Mouse (Mus musculus): ENCODE measurements around the gene Josd2.

Josd2 gene

GRCm38 (mm10) chr7:44443268-44444173 is 24.3 kb upstream of the Josd2 start:
- in situ Hi-C loops (cut with MboI; ENCODE audit: low pct_unique_long_range_greater_than_20kb in 1 of 2, low sequenced_read_pairs in 2 of 2, unreplicated experiment in 1 of 2) = loop anchor here in 1 of 2 experiments (25.0 kb wide), 1 partner anchor 106 kb away; no protein-coding TSS in a partner anchor

DNA sequence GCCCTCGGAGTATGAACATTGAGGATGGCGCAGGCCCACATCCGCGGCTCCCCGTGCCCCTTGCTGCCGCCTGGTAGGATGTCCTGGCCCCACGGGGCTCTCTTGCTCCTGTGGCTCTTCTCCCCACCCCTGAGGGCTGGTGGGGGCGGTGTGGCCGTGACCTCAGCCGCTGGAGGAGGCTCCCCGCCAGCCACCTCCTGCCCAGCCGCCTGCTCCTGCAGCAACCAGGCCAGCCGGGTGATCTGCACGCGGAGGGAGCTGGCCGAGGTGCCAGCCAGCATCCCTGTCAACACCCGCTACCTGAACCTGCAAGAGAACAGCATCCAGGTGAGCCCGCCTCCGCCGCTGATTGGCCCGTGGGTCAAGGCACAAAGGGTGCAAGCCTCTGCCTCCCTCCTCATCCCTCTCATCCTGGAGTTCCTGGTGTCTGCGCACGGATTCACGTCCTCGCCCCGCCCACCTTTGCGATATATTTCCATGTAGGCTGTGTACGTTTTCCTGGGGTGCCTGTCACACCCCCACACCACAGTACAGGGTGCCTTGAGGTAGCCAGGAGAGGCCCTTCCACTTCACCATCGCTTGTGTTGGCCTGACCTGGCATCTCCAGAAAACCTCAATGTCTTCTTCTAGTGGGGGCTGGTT is 22.8 kb upstream of the Josd2 start:
- in situ Hi-C loops (cut with MboI; ENCODE audit: low pct_unique_long_range_greater_than_20kb in 1 of 2, low sequenced_read_pairs in 2 of 2, unreplicated experiment in 1 of 2) = loop anchor here in 1 of 2 experiments (25.0 kb wide), 1 partner anchor 108 kb away; no protein-coding TSS in a partner anchor

DNA sequence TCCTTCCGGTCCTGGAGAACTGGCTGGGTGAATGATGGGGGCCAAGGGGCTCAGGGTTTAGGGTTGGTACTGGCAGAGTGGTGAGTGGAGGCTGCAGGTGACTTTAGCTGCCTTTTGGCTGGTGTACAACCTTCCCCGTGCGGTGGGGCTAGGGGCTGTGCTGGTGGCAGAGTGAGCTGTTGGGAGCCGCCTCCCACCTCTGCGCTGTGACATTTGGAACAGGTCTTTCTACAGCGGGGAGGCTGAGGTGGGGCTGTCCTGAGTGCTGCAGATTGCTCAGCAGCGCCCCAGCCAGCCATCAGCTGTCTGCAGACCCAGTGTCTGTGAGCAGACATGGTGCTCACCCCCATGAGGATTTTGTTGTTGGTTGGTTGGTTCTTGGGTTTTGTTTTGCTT is 22.3 kb upstream of the Josd2 start:
- in situ Hi-C loops (cut with MboI; ENCODE audit: low pct_unique_long_range_greater_than_20kb in 1 of 2, low sequenced_read_pairs in 2 of 2, unreplicated experiment in 1 of 2) = loop anchor here in 1 of 2 experiments (25.0 kb wide), 1 partner anchor 108 kb away; no protein-coding TSS in a partner anchor

DNA sequence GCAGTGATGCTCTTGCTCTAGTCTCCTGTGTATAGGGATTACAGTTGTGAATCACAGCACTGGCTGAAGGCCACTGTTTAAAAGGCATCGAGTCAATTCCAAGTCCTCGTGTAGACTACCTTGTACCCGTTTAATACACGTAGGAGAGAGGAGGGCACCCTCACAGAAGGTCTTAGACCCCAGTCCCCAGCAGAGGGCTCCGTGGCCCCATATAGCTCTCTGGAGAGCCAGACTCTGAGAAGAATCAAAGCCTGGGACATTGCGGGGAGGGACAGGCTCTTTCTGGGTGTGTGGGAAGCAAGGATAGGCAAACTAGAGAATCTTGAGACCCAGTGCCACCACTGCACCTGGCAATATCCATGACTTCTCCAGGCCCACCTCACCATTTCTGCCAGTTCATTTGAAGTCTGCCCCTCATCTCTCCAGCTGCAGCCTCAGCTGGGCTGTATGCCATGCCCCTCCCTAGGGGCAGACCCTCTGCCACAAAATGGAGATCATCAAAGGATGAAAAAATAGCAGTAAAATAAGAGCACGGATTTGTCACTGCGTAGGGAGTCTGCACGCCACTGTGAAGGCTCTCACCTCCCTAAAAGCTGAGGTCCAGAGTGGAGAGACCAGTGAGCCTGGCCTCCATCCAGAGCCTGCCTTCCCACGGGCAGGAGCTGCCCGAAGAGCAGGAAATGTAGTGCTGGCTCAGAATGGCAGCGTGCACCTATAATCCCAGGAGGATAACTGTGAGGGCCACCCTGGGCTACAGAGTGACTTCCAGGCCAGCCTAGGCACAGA is 21.5 kb upstream of the Josd2 start:
- in situ Hi-C loops (cut with MboI; ENCODE audit: low pct_unique_long_range_greater_than_20kb in 1 of 2, low sequenced_read_pairs in 2 of 2, unreplicated experiment in 1 of 2) = loop anchor here in 1 of 2 experiments (25.0 kb wide), 1 partner anchor 109 kb away; no protein-coding TSS in a partner anchor

- in situ Hi-C loops (cut with MboI; ENCODE audit: low pct_unique_long_range_greater_than_20kb in 1 of 2, low sequenced_read_pairs in 2 of 2, unreplicated experiment in 1 of 2) = no loop called here
Measured at GRCm38 (mm10) chr7:44453256-44453655, 14.5 kb upstream of the Josd2 start.

GRCm38 (mm10) chr7:44456302-44456701 is 11.5 kb upstream of the Josd2 start:
- in situ Hi-C loops (cut with MboI; ENCODE audit: low pct_unique_long_range_greater_than_20kb in 1 of 2, low sequenced_read_pairs in 2 of 2, unreplicated experiment in 1 of 2) = no loop called here

DNA sequence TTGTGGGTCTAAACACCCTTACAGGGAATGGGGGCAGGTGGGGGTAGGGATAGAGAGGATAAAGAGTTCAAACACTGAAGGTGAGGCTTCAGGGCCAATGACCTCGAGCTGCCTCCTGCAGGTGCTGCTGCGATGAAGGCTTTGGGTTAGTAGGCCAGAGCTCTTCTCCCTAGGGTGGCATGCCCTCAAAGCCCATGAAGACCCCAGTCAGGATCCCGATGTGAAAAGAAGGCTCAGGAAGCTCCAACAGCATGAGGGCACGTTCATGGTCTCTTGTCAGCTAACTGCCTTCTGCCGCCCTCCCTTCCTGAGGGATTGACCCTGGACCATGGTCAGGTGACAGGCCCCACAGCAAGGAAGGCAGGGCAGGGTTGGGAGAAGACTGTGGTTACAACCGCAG is 7.7 kb upstream of the Josd2 start:
- in situ Hi-C loops (cut with MboI; ENCODE audit: low pct_unique_long_range_greater_than_20kb in 1 of 2, low sequenced_read_pairs in 2 of 2, unreplicated experiment in 1 of 2) = no loop called here

DNA sequence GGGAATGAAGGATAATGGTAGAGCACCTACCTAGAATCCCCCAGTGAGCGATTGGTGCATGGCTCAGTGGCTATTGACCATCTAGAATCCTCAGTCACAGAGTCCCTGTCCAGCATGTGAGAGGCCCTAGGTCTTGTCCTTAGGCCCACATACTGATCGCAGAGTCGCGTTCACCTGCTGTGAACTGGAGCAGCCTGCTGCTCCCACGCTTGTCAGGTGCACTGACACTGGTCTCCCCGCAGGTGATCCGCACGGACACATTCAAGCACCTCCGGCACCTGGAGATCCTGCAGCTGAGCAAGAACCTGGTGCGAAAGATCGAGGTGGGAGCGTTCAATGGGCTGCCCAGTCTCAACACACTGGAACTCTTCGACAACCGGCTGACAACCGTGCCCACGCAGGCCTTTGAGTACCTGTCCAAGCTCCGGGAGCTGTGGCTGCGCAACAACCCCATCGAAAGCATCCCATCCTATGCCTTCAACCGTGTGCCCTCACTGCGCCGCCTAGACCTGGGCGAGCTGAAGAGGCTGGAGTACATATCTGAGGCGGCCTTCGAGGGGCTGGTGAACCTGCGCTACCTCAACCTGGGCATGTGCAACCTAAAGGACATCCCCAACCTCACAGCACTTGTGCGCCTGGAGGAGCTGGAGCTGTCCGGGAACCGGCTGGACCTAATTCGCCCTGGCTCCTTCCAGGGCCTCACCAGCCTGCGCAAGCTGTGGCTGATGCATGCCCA is 6.8 kb upstream of the Josd2 start:
- in situ Hi-C loops (cut with MboI; ENCODE audit: low pct_unique_long_range_greater_than_20kb in 1 of 2, low sequenced_read_pairs in 2 of 2, unreplicated experiment in 1 of 2) = no loop called here

- in situ Hi-C loops (cut with MboI; ENCODE audit: low pct_unique_long_range_greater_than_20kb in 1 of 2, low sequenced_read_pairs in 2 of 2, unreplicated experiment in 1 of 2) = no loop called here
Measured at GRCm38 (mm10) chr7:44461503-44462217, 6.1 kb upstream of the Josd2 start.

GRCm38 (mm10) chr7:44462218-44463055 is 5.3 kb upstream of the Josd2 start:
- in situ Hi-C loops (cut with MboI; ENCODE audit: low pct_unique_long_range_greater_than_20kb in 1 of 2, low sequenced_read_pairs in 2 of 2, unreplicated experiment in 1 of 2) = no loop called here

GRCm38 (mm10) chr7:44463056-44463425 is 4.7 kb upstream of the Josd2 start:
- in situ Hi-C loops (cut with MboI; ENCODE audit: low pct_unique_long_range_greater_than_20kb in 1 of 2, low sequenced_read_pairs in 2 of 2, unreplicated experiment in 1 of 2) = no loop called here

DNA sequence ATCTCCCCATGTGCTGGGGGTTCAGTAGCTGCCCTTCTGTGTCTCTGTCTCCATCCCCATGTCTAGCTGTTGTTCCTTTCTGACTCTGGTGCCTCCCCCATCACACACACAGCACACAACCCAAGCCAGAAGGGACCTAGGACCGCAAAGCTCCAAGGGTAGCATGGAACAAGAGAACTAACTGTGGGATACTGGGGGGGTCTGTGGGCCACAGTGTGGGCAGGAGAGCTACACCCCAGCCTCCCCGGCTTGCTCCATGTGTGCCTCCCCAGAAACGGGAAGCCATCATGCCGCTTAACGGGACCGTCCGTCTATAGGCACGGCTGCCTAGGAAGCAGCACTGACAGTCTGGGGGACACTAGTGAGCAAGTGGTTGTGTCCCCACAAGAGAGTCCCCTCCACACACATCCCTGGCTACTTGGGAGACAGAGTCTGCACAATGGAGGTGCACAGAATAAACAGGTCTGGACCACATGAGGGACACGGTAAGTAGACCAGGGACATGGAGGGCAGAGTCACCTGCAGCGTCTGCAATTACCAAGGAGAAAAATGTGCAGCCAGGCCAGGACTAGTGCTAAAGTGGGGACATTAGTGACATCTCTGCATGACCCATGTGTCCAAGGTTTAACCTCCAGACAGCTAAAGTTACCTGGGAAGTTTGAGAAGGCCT is 4.1 kb upstream of the Josd2 start:
- in situ Hi-C loops (cut with MboI; ENCODE audit: low pct_unique_long_range_greater_than_20kb in 1 of 2, low sequenced_read_pairs in 2 of 2, unreplicated experiment in 1 of 2) = no loop called here

GRCm38 (mm10) chr7:44464511-44464910 is 3.3 kb upstream of the Josd2 start:
- in situ Hi-C loops (cut with MboI; ENCODE audit: low pct_unique_long_range_greater_than_20kb in 1 of 2, low sequenced_read_pairs in 2 of 2, unreplicated experiment in 1 of 2) = no loop called here

DNA sequence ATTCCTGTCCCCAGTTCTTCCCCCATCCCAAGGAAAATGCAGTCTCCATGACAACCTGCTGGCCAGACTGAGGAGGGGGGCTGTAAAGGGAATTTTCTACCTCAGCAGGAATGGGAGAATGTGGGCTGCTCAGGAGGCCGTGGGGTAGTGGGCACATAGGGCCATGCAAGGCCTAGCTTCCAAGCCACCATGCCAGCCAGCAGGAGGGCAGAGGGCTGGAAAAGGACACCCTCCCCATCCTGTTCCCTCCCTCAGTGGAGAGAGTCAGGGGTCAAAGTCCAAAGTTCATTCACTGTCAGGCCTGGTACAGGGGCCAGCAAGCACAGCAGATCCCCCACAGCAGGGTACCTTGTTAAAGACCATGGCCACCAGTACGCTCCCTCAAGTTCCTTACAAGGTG is 2.7 kb upstream of the Josd2 start, which contains the start of gene Aspdh:
TSS of gene Aspdh (plus strand) at position 281 of the 400 bp plus-strand sequence.
- in situ Hi-C loops (cut with MboI; ENCODE audit: low pct_unique_long_range_greater_than_20kb in 1 of 2, low sequenced_read_pairs in 2 of 2, unreplicated experiment in 1 of 2) = no loop called here

- in situ Hi-C loops (cut with MboI; ENCODE audit: low pct_unique_long_range_greater_than_20kb in 1 of 2, low sequenced_read_pairs in 2 of 2, unreplicated experiment in 1 of 2) = no loop called here
Measured at GRCm38 (mm10) chr7:44466006-44466887, 1.5 kb upstream of the Josd2 start.

Data from mouse embryonic stem cell (cell line).